Mouse (Mus musculus) embryonic facial prominence, embryonic 14.5 days (tissue): ENCODE measurements around the gene Gpam. TPM values are rescaled to one million over a fixed set of nuclear protein-coding genes. Genes with fewer than 3 reads are reported as not detected.

Source experiments
- ATAC-seq: fragments of 200-750 bp; cut with Nextera tagmentation; 2 replicates; pipeline ENCODE4 v1.8.0; 2017; ENCODE audit warnings: low read depth, moderate number of reproducible peaks, moderate TSS enrichment
- DNase-seq: peaks from one replicate; pipeline ENCODE4 v3.0.0-alpha.2; 2015; ENCODE audit warnings: low spot score
- H3K27ac ChIP-seq: fragments of 300-500 bp; sonication (generic); replicated peaks from 2 replicates; pipeline ENCODE4 v1.5.1; 2014; ENCODE audit warnings: low read depth, mild to moderate bottlenecking, low read length, moderate library complexity
- H3K27me3 ChIP-seq: fragments of 300-500 bp; sonication (generic); replicated peaks from 2 replicates; pipeline ENCODE4 v1.6.1; 2014; ENCODE audit warnings: low read length; ENCODE audit not compliant: control insufficient read depth, insufficient read depth
- H3K36me3 ChIP-seq: fragments of 300-500 bp; sonication (generic); 2 replicates; pipeline ENCODE4 v1.6.1; 2014; ENCODE audit warnings: low read length, mixed read lengths; ENCODE audit not compliant: control insufficient read depth, insufficient read depth
- H3K4me1 ChIP-seq: fragments of 300-500 bp; sonication (generic); 2 replicates; pipeline ENCODE4 v1.6.1; 2014; ENCODE audit warnings: antibody characterized with exemption, low read length; ENCODE audit not compliant: control insufficient read depth, insufficient read depth
- H3K4me2 ChIP-seq: fragments of 300-500 bp; sonication (generic); 2 replicates; pipeline ENCODE4 v1.6.1; 2014; ENCODE audit warnings: low read depth, mild to moderate bottlenecking, low read length, moderate library complexity, mixed read lengths
- H3K4me3 ChIP-seq: fragments of 300-500 bp; sonication (generic); 2 replicates; pipeline ENCODE4 v1.5.1; 2014; ENCODE audit warnings: low read depth, mild to moderate bottlenecking, low read length
- H3K9ac ChIP-seq: fragments of 300-500 bp; sonication (generic); 2 replicates; pipeline ENCODE4 v1.6.1; 2014; ENCODE audit warnings: low read depth, mild to moderate bottlenecking, low read length, moderate library complexity, mixed read lengths
- H3K9me3 ChIP-seq: fragments of 300-500 bp; sonication (generic); 2 replicates; pipeline ENCODE4 v1.6.1; 2016; ENCODE audit warnings: low read length; ENCODE audit not compliant: control insufficient read depth
- WGBS: fragments of 180-500 bp; shearing (Covaris S2); extraction: QIAGEN DNeasy Blood & Tissue Kit; methylation state at CpG from one replicate; pipeline ENCODE4 v1.1.7; 2014; 5-methylcytosine and 5-hydroxymethylcytosine counted together
- polyA plus RNA-seq: library from polyadenylated mRNA; unstranded; fragments of >200 nt; fragmentation: Nextera tagmentation; extraction: Ambion mirVana; gene quantifications from 2 replicates; pipeline ENCODE4 v1.2.1, GENCODE M21; 2014

Gene Gpam
- polyA plus RNA-seq, 1 experiment from 2014 or later: 15.4 TPM

DNA sequence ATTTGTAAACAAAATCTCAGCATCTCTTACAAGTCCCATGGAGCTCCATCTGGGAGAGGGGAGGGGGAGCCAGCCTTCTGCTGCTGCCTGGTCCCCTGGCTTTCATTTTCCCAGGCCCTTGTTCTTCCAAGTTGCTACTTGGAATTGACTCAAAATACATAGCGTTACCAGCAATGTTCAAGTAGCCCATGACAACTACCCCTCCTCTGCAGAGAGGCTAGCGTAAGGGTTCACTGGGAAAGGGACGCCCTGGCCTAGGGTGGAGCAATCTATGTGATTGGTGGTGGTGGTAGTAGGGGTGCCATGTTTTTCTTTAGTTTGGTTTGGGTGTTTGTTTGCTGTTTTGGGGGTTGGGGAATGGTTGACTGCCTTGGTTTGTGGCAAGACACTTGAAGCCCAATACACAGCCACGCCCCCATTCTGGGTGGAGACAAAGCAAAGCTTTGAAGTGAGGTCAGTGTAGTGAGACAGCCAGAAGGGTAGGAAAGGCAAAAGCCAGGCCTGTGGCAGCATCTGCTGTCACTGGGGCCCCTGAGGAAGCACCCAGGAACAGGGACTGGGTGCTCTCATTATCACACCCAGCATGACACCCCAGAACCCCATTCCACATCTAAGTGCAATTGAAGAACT, 4.6 kb downstream of the Gpam start:
- H3K4me2 ChIP-seq: no peak overlapping the region
- no peaks in the 10 kb centered on the region for H3K27me3 ChIP-seq
- DNase-seq (peak; percentile 40), ATAC-seq (peak; percentile 54; the same call in 1 of the 2 replicates)
- H3K4me1 ChIP-seq: no peaks in the 10 kb centered on the region; the same call in 1 of the 2 replicates
- no peak overlapping the region for H3K9ac ChIP-seq
- no peak overlapping the region for H3K4me3 ChIP-seq
- H3K36me3 ChIP-seq: no peaks in the 10 kb centered on the region
- H3K27ac ChIP-seq: no peak overlapping the region
- no peaks in the 10 kb centered on the region for H3K9me3 ChIP-seq
- 78% methylated on average over 4 of the region's 4 CpGs for WGBS

DNA sequence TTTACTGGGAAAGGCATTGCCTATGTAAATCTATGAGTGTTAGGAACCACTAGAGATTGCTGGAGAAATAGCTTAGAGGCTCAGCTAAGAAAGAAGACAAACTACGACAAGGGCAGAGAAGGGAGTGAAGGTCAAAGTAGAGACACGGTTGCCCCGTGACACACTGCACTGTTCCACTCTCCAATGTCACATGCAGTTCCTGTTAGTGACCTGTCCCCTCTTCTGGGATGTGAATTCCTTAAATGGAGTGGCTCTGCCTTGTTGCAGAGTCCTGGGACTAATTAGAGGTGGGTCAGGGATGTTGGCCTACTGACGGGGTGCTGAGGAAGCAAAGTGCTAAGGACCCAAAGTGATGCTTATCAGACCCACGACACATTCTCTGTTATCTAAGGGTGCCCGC, 5.2 kb downstream of the Gpam start:
- no peaks in the 10 kb centered on the region; the same call in 1 of the 2 replicates for H3K4me1 ChIP-seq
- H3K9ac ChIP-seq: no peak overlapping the region
- ATAC-seq (no peak), DNase-seq (no peak)
- WGBS: 56% methylated on average over 6 of the region's 6 CpGs
- H3K4me3 ChIP-seq: no peak overlapping the region
- no peaks in the 10 kb centered on the region for H3K36me3 ChIP-seq
- H3K4me2 ChIP-seq: no peak overlapping the region
- no peaks in the 10 kb centered on the region for H3K27me3 ChIP-seq
- no peaks in the 10 kb centered on the region for H3K9me3 ChIP-seq
- no peak overlapping the region for H3K27ac ChIP-seq

DNA sequence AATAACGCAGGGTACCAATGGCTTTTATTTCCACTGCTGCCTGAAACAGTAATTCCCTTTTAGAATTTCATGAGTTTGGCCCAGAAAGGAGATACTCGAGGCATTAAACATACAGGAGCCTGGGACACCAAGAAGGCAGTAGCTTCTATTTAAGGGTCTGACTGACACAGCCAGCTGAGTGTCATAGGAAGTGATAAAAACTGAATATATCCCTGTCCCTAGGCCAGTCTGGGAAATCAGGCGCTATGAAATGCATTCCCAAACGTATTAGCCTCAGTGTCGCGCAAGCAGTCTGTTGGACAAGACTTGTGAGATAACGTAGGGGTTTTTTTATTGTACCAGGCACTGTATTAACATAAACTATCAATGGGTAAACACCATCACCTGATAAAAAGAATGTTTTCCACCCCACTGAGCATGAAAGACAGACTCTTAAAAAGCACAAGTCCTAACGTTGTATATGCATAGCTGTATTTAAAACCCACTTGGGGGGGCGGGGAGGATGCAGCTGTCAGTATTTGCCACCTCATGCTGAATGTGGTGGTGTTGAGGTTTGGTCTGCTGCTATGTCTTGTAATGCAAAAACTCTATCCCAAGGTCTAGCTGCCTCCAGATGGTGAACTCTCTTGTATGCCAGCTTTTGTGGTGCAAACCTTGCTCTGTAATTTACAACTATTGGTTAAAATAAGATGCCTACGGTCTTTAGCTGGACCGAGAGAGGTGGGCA, 6.4 kb downstream of the Gpam start:
- H3K27ac ChIP-seq: no peak overlapping the region
- H3K9me3 ChIP-seq: no peaks in the 10 kb centered on the region
- 73% methylated on average over 11 of the region's 11 CpGs for WGBS
- H3K4me1 ChIP-seq: no peaks in the 10 kb centered on the region; the same call in 1 of the 2 replicates
- no peak for DNase-seq
- no peak overlapping the region for H3K4me2 ChIP-seq
- no peaks in the 10 kb centered on the region for H3K27me3 ChIP-seq
- no peaks in the 10 kb centered on the region for H3K36me3 ChIP-seq
- H3K4me3 ChIP-seq: no peak overlapping the region
- no peak for ATAC-seq
- no peak overlapping the region for H3K9ac ChIP-seq

DNA sequence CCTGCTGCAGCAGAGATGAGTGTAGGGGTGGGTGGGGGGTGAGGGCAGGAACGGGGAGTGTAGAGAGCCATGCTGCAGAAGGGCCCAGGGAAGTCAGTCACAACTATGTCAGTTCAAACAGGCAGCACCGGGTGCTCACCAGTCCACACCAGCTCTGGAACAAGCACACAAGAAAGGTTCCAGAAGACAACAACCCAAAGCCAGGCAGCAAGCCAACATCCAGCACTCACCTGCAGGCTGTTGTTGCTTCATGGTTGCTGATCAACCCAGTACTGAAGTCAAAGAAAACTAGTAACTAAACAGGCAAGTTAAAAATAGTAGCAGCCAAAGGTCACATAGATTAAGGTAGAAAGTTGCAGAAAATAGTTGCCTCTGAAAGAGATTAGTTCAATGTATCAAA, 7.5 kb downstream of the Gpam start:
- H3K4me1 ChIP-seq: no peaks in the 10 kb centered on the region; the same call in 1 of the 2 replicates
- ATAC-seq (no peak), DNase-seq (no peak)
- H3K4me2 ChIP-seq: no peak overlapping the region
- no peak overlapping the region for H3K4me3 ChIP-seq
- no peaks in the 10 kb centered on the region for H3K9me3 ChIP-seq
- no peaks in the 10 kb centered on the region for H3K27me3 ChIP-seq
- no peak overlapping the region for H3K27ac ChIP-seq
- 61% methylated on average over 2 of the region's 2 CpGs for WGBS
- H3K9ac ChIP-seq: no peak overlapping the region
- no peaks in the 10 kb centered on the region for H3K36me3 ChIP-seq

DNA sequence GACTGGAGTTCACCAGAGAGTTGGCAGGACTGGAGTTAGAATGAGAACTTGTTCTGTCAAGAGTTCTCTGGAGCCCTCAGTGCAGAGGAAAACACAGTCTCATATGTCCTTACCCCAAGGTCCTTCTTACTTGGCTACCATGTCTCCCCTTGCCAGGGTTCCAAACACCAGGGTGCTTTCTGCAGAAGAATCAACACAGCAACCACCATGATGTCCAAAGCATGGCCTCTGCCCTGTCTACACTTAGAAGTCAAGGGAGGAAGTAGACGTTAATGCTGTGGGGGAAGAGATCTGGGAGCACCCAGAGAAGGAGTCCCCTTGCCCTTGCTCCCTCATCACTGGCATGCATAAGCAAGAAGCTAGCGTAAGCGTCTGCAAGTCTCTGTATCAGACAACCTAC, 9.0 kb downstream of the Gpam start:
- ATAC-seq (no peak), DNase-seq (no peak)
- H3K4me2 ChIP-seq: no peak overlapping the region
- H3K9ac ChIP-seq: no peak overlapping the region
- H3K27me3 ChIP-seq: no peaks in the 10 kb centered on the region
- no peaks in the 10 kb centered on the region for H3K36me3 ChIP-seq
- H3K4me1 ChIP-seq: no peaks in the 10 kb centered on the region; the same call in 1 of the 2 replicates
- no peak overlapping the region for H3K27ac ChIP-seq
- H3K4me3 ChIP-seq: no peak overlapping the region
- no peaks in the 10 kb centered on the region for H3K9me3 ChIP-seq
- 87% methylated on average over 3 of the region's 3 CpGs for WGBS

DNA sequence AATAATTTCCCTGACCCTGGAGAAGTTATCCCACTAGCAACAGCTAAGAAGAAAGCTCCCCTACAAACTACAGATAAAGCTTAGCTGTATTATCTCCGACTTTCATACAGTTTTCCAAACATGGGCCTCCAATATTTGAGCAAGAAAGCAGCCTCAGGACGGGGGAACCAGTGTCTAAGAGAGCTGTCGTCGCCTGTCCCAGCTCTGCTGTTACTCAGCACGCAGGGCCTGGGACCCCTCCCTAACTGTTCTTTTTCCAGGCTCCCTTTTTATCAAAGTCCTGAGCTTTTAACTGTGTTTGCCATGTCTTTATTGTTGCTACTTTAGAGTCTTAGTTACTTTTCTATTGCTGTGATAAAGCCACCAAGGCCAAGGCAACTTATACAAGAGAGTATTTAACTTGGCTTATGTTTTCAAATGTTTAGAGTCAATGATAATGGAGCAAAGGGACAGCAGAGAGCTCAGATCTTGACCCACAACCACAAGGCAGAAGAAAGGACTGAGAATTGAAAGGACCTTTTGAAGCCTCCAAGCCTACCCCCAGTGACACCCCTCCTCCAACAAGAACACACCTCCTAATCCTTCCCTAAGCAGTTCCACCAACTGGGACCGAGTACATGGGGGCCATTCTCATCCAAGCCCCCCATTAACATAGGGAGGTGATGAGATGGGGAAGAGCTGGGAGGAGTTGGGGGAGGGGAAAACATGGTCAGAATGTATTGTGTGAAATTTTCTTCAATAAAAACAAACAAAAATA, 9.8 kb downstream of the Gpam start:
- Histone ChIP-seq H3K4me1 (no peaks in the 10 kb centered on the region), H3K27ac (no peak overlapping the region), H3K9me3 (no peaks in the 10 kb centered on the region), H3K36me3 (no peaks in the 10 kb centered on the region), H3K4me2 (no peak overlapping the region), H3K9ac (no peak overlapping the region), H3K4me3 (no peak overlapping the region), H3K27me3 (no peaks in the 10 kb centered on the region)
- no peak for DNase-seq
- ATAC-seq: no peak
- 68% methylated on average over 6 of the region's 6 CpGs for WGBS

DNA sequence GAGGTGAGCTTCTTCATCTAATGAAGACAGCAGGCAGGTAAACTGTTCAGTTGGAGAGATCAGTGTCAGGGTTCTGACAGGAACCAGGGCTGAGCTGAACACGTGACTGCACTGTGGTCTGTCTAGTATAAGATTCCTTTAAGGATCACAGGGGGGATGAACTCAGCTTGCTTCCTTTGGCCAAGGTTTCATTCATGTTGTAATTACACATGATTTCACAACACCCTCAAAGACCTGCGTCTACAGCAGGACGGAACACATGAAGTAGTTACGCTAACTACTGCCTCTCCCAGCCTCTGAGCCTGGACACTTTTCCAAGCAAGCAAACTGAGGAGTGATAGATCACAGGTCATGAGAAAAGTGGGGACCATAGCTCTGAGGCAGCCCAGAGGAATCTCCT, 11.5 kb downstream of the Gpam start:
- ATAC-seq (no peak), DNase-seq (no peak)
- H3K27ac ChIP-seq: no peak overlapping the region
- H3K4me3 ChIP-seq: no peak overlapping the region
- no peaks in the 10 kb centered on the region for H3K9me3 ChIP-seq
- 83% methylated on average over 4 of the region's 4 CpGs for WGBS
- H3K27me3 ChIP-seq: no peaks in the 10 kb centered on the region
- H3K36me3 ChIP-seq: no peaks in the 10 kb centered on the region
- H3K4me2 ChIP-seq: no peak overlapping the region
- H3K9ac ChIP-seq: no peak overlapping the region
- no peaks in the 10 kb centered on the region for H3K4me1 ChIP-seq

DNA sequence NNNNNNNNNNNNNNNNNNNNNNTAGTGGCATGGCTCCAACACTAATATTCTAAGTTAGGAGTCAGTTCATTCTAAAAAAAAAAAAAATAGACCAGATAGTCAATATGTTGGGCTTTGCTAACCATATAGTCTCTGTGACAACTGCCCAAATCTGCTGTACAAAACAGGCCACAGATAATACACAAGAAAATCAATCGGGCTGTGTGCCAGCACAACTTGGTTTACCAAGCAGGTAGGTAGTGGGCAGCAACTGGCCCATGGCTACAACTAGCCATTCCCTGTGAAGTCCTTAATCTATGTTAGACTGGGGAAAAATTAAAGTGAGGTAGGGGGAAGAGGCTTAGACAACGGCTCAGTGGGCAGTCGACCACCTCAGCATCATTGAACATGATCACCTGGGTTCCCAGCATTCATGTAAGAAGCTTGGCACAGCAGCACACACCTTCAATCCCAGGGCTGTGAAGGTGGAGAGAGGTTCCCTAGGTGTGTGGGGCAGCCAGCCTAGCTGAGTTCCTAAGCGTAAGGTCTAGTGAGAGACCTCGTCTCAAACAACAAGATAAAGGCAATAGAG, 12.1 kb downstream of the Gpam start:
- H3K4me2 ChIP-seq: no peak overlapping the region
- no peaks in the 10 kb centered on the region for H3K27me3 ChIP-seq
- no peak overlapping the region for H3K27ac ChIP-seq
- H3K36me3 ChIP-seq: no peaks in the 10 kb centered on the region
- no peaks in the 10 kb centered on the region for H3K9me3 ChIP-seq
- H3K4me1 ChIP-seq: no peaks in the 10 kb centered on the region
- ATAC-seq (no peak), DNase-seq (no peak)
- 87% methylated on average over 5 of the region's 5 CpGs for WGBS
- H3K9ac ChIP-seq: no peak overlapping the region
- H3K4me3 ChIP-seq: no peak overlapping the region
